Mouse (Mus musculus) retina, embryonic 14.5 days (tissue): Measurements from ENCODE around the gene Fcrl1.
"Not testable (repeated sequence)": the region's sequence is repeated elsewhere in the genome, so short reads cannot be mapped to it uniquely, and the experiment has no call there.

ENCODE experiments used
- DNase-seq: peaks from one replicate; pipeline ENCODE4 v3.0.0-alpha.2; 2015; ENCODE audit warnings: low spot score

Fcrl1 gene

DNA sequence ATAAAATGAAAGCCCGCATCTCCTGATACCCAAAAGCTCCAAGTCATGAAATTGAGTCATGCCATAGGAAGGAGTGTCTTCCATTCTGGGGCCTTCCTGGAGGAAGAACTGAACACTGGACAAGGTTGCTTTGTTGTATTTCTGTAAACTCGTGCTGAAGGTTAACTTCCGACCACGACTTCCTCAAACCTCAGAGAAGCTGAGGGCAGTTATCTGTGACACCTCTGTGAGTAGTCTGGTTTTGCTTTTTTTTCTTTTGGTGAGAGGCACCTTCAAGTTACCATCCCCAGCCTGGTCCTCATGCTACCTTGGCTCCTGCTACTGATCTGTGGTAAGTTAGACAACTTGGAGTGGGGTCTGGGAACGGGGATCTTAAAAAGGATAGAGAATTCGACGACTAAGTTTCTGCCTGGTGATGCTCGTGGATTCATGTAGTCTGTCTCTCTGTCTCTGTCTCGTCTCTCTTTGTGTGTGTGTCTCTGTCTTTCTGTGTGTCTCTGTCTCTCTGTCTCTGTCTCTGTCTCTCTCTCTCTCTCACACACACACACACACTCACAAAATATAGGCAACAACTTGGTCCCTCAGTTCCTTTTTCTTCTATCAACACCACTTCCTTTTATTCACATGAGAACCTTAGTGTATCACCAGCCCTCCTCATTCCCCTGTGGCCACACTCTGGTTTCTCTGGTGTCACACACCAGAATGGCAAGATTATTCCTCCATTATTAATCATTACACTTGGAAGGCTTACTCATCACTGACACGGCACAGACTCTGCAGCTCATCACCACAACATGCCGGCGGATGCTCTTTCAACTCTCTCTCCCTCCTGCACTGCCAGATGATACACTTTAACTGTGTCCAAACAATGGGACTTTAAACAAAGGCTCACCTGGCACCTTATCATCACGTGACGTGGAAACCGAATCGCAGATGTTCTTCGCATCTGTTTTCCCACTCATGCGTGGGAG, at the start of gene Fcrl1:
Gene Fcrl1, plus strand, starts transcription at position 193 of the 971 bp plus-strand sequence.
- no peak for DNase-seq

DNA sequence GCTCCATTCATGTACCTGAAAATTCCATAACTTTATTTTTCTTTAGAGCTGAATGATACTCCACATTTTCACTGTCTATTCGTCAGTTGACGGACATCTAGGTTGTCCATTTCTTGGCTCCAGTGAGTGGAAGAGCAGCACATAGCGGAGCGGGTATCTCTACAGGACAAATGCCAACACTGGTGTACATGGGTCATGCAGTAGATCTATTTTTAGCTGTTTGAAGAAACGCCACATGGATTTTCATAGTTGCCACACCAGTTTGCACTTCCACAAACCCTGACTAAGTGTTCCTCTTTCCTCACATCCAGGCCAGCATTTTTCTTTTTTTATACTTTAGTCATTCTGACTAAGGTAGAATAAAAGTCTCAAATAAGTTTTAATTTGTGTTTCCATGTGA, 38.3 kb upstream of the Fcrl1 start:
- no peak for DNase-seq

DNA sequence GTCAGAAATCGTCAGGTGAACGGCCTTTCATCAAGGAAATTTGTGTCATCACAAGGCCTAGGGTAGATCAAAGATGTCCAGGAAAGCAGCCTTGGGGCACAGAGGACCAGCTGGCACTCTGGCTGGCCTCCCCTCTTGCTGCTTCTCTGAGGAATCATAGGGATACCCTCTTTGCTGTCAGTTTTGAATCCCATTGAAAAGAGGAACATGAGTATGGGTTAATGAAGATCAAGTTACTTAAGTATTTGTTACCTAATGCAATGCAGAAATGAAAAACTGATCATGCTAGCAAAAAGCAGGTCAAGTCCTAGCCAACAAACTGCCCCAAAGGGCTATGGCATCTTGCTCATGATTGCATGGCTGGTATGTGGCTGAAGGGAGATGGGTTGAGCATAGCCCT, 25.2 kb upstream of the Fcrl1 start:
- not testable (repeated sequence) for DNase-seq

DNA sequence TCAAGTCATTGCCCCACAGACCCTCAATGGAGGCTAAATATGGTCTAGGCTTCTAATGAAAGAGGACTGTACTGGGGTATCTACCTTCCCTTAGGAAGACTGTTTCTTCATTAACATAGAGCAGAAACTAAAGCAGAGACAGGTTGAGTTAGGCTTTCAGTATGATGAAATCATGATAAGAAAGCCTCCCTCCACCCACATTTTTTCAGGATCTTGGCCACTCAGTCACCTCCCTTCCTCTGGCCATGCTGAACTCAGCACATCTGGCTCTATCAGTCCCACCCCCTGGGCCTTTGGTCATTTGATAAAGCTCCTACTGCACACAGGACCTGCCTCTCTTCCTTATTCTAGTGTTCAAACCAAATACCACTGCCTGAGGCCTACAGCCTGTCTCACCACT, 18.6 kb upstream of the Fcrl1 start, which contains the start of gene Cd5l:
Gene Cd5l, plus strand, starts transcription at position 301 of the 400 bp plus-strand sequence.
- DNase-seq, result no peak

- no peak for DNase-seq
Measured at GRCm38 (mm10) chr3:87359215-87359614, 17.0 kb upstream of the Fcrl1 start.

DNA sequence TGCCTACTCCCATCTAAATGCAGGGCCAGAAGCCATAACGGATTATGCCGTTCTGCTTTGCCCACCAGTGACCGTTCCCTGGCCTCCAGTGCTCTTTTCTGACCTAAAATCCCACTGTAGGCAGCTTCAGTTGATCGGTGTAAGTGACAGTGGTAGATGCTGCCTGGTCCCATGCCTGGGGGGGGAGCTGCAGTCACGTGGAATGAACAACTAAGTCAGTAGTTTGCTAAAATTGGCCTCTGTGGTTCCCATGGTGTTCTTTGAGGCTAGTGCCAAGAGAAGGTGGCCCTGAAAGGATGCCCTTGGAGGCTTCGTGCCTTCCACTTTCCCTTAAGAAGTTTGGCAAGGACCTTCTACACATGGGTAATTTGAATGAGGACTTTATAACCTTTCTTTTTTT, 15.7 kb upstream of the Fcrl1 start:
- DNase-seq, result no peak

DNA sequence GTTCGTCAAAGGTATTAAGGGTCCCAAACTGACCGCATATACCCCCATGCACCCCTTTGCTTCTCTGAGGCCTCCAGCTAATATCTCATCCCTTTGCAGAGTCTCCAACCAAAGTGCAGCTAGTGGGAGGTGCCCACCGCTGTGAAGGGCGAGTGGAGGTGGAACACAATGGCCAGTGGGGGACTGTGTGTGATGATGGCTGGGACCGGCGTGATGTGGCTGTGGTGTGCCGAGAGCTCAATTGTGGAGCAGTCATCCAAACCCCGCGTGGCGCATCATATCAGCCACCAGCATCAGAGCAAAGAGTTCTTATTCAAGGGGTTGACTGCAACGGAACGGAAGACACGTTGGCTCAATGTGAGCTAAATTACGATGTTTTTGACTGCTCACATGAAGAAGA, 10.5 kb upstream of the Fcrl1 start:
- DNase-seq, result no peak

- DNase-seq, result no peak
Measured at GRCm38 (mm10) chr3:87367511-87367910, 8.7 kb upstream of the Fcrl1 start.

DNA sequence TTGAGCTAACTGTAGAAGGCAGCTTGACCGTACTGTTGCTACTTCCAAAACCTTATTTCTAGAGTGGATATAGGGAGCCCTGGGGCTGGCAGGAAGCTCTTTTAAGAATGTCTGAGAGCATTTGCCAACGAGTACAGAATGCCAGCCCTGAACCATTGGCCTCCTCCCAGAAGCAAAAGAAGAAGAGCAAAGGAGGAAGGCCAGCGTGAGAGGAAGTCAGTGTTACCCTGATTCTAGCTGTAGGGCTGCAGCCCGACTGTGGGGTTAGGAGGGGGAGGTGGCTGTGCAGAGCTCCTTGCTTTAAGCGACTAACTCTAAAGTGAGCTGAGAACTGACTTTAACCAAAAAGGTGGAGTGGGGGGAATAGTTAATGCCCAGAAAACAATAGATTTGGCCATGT, 7.0 kb upstream of the Fcrl1 start:
- no peak for DNase-seq

GRCm38 (mm10) chr3:87377228-87377627, 1.0 kb downstream of the Fcrl1 start:
- no peak for DNase-seq

GRCm38 (mm10) chr3:87377719-87378118, 1.5 kb downstream of the Fcrl1 start:
- no peak for DNase-seq

- DNase-seq, result not testable (repeated sequence)
Measured at GRCm38 (mm10) chr3:87379641-87380315, 3.6 kb downstream of the Fcrl1 start.

DNA sequence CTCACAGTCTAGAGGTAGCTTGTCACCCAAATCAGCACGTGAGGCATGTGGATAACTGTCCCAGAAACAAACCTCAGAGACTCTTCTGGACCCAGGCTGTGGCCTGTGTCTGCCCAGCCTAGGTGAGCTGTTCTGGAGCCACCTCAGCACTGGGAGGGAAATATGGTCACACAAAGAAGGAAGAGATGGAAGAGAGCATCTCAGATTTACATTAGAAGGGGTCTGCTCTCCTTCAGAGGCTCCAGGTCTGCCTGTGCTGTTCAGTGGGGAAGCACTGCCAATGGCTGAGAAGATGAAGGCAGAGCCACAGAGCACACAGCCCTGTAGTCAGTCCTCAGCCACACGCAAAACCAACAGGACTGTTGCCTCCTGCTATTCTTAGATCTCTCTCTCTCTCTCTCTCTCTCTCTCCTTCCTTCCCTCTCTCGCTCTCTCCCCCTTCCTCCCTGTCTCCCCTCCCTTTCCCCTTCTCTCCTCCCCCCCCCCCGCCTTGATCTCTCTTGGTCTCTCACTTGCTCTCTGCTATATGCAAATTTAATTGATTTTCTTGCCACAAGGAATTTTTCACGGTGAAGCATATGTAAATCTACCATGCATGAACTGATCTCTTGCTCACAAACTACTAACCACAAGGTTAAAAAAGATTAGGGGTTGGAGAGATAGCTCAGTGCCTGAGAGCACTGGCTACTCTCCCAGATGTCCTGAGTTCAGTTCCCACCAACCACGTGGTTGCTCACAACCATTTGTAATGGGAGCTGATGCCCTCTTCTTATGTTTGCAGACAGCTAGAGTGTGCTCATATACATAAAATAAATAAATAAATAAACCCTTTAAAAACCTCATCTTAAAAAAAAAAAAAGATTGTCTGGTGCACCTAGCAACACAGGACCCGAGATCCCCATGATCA, 5.9 kb downstream of the Fcrl1 start:
- peak; percentile 15 for DNase-seq

- DNase-seq, result no peak
Measured at GRCm38 (mm10) chr3:87383308-87383707, 7.1 kb downstream of the Fcrl1 start.

- DNase-seq, result no peak
Measured at GRCm38 (mm10) chr3:87385105-87385504, 8.9 kb downstream of the Fcrl1 start.

DNA sequence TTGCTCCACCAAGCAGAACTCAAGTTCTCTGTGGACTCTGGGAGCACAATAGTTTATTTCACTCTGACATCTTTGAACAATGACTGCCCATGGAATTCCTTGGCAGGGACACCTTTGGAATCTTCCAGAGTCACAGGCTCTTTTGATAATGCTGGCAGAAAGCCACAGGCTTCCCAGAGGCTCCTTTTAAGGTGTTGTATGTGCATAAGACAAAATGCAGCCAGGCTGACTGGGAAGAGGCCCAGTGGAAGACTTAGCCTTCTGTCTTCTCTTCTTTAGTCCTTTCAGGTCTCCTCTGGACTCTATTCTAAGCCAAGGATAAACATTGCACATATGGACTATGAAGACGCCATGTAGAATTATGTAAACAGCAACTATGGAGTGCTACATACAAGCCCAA, 14.7 kb downstream of the Fcrl1 start:
- no peak for DNase-seq

DNA sequence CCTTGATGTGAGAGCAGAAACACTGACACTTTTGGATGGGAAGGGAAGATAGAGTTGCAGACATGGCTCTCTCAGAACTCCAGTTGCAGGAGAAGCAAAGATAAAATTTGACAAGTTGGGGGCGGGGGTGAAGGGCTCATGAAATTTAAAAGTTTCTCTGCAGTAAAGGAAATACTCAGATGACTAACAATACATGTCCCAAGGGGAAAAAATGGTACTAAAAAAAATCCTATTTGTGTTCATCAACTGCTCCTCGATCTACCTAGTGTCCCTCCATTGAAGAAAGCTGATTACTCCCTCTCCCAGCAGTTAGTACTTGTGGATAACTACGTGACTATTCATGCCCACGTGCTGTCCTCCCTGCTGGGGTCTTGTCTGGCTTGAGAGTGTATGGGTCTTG, 22.6 kb downstream of the Fcrl1 start:
- DNase-seq, result no peak

DNA sequence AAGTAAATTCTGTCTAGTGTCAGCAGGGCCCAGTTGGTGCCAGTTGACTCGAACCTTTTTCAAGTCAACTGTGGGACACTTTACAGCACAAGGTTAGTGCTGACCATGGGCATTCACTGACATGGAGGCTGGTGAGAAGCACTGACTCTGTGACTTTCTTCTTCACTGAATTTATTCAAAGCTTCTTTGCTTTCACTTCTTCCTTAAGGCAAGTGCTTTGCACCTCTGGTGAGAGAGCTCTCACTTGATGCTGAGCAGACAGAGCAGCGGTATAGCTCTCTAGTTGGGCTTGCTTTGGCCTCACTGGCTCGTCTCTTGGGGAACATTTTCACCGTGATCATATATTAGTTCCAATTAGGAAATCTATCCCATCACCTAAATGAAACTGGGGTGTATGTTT, 23.7 kb downstream of the Fcrl1 start:
- DNase-seq, result no peak

GRCm38 (mm10) chr3:87401321-87401720, 25.1 kb downstream of the Fcrl1 start:
- no peak for DNase-seq

DNA sequence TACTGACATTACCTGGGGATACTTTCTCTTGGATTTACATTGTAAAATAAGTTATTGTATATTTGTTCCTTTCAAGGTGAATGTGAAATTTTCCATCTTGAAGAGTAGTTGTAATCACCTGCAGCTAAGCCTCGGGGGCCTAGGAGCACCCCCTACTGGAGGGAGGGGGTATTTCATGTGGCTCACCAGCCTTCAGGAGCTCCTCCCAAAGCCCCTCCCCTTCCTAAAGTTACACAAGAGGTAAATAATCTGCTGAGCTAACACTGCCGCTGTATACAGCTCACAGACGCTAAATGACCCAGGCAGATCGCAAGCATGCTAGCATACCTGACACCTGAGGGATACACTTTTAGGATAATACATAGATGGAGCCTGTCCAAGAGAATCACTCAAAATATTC, 32.0 kb downstream of the Fcrl1 start:
- DNase-seq, result peak; percentile 70

DNA sequence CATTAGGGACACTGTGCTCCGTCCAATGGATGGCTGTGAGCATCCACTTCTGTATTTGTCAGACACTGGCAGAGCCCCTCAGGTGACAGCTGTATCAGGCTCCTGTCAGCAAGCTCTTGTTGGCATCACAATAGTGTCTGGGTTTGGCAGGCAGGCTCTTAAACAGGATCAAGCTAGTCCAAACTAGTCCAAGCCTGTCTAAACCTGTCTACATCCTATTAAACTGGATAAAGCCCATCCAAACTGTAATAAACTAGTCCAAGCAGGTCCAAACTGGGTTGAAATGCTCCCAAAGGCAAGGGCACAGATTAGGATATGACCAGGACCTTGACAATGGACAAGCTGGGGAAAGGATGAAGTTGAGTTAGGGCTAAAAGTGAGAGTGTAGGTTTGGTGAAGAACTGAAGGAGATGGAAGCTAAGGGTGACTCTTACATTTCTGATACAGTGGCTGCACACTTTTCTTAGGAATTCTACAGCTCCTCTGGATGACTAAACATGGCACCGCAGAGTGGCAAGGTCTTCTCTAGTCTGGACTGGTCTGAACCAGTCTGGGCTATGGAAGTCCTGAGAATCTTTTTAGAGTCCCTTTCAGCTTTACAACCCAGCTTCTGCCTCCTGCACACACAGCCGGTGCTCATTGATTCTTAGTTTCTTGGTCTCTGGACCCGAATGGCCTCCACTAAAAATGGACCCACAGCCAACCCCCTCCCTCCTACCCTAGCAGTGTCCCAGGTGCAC, 33.2 kb downstream of the Fcrl1 start:
- no peak for DNase-seq
